Mouse (Mus musculus): Measurements from ENCODE around the gene Slc45a3.

DNA sequence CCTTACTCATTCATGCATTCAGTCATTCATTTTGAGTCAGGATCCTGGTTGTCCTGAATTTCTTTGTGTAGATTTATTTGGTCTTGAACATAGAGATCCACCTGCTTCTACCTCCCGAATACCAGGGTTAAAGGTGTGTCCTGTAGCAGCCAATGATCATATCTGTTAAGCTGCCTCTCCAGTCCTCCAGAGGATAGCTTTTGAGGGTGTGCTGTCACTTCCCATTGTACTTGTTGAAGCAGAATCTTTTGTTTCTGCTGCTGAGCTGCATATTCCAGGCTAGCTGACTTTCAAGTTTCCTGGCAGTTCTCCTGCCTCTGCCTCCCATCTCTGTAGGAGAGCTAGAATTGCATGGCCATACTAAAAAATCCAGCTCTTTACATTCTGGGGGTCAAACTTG is 53.9 kb downstream of the Slc45a3 start:
- TF ChIP-seq EP300 (IDR thresholded peaks at IDR 0.05; ENCODE audit: low read depth) (no peak), CTCF (IDR thresholded peaks at IDR 0.05; ENCODE audit: low read depth) (no peak)
